Mouse (Mus musculus): ENCODE results near the gene Ndufb4. TPM values are rescaled to one million over a fixed set of nuclear protein-coding genes. Genes with fewer than 3 reads are reported as not detected.

Gene Ndufb4
- polyA plus RNA-seq, 1 experiment from 2014 or later = 93.4 TPM

- no peak for DNase-seq (ENCODE audit: low spot score)
Observed at GRCm38 (mm10) chr16:37636107-37636506, 18.1 kb downstream of the Ndufb4 start.

- no peak for DNase-seq (ENCODE audit: low spot score)
Observed at GRCm38 (mm10) chr16:37635095-37635494, 19.2 kb downstream of the Ndufb4 start.

GRCm38 (mm10) chr16:37634578-37634977, 19.7 kb downstream of the Ndufb4 start:
- DNase-seq (ENCODE audit: low spot score) = no peak

- no peak for DNase-seq (ENCODE audit: low spot score)
Observed at GRCm38 (mm10) chr16:37629011-37629410, 25.2 kb downstream of the Ndufb4 start.

GRCm38 (mm10) chr16:37628336-37628735, 25.9 kb downstream of the Ndufb4 start:
- no peak for DNase-seq (ENCODE audit: low spot score)

GRCm38 (mm10) chr16:37626388-37626949, 27.8 kb downstream of the Ndufb4 start:
- no peak for DNase-seq (ENCODE audit: low spot score)

- DNase-seq (ENCODE audit: low spot score) = no peak
Observed at GRCm38 (mm10) chr16:37622919-37623318, 31.3 kb downstream of the Ndufb4 start.

- no peak for DNase-seq (ENCODE audit: low spot score)
Observed at GRCm38 (mm10) chr16:37622403-37622802, 31.9 kb downstream of the Ndufb4 start.

- DNase-seq (ENCODE audit: low spot score) = no peak
Observed at GRCm38 (mm10) chr16:37617695-37618094, 36.6 kb downstream of the Ndufb4 start.

GRCm38 (mm10) chr16:37616104-37616503, 38.1 kb downstream of the Ndufb4 start:
- DNase-seq (ENCODE audit: low spot score) = no peak

- DNase-seq (ENCODE audit: low spot score) = no peak
Observed at GRCm38 (mm10) chr16:37615429-37615828, 38.8 kb downstream of the Ndufb4 start.

- DNase-seq (ENCODE audit: low spot score) = no peak
Observed at GRCm38 (mm10) chr16:37614540-37614939, 39.7 kb downstream of the Ndufb4 start.

GRCm38 (mm10) chr16:37612013-37612412, 42.2 kb downstream of the Ndufb4 start:
- no peak for DNase-seq (ENCODE audit: low spot score)

- DNase-seq (ENCODE audit: low spot score) = no peak
Observed at GRCm38 (mm10) chr16:37611072-37611471, 43.2 kb downstream of the Ndufb4 start.

- DNase-seq (ENCODE audit: low spot score) = no peak
Observed at GRCm38 (mm10) chr16:37610333-37610732, 43.9 kb downstream of the Ndufb4 start.

- no peak for DNase-seq (ENCODE audit: low spot score)
Observed at GRCm38 (mm10) chr16:37604243-37604642, 50.0 kb downstream of the Ndufb4 start.

GRCm38 (mm10) chr16:37603431-37603830, 50.8 kb downstream of the Ndufb4 start:
- DNase-seq (ENCODE audit: low spot score) = no peak

- DNase-seq (ENCODE audit: low spot score) = no peak
Observed at GRCm38 (mm10) chr16:37599326-37599725, 54.9 kb downstream of the Ndufb4 start.

GRCm38 (mm10) chr16:37598463-37598862, 55.8 kb downstream of the Ndufb4 start:
- no peak for DNase-seq (ENCODE audit: low spot score)

- no peak for DNase-seq (ENCODE audit: low spot score)
Observed at GRCm38 (mm10) chr16:37597412-37597811, 56.8 kb downstream of the Ndufb4 start.

Data from thymus, postnatal 0 days (tissue).